Mouse (Mus musculus) c-Kit-positive CD71-positive TER-119-negative erythroid progenitor cells, embryonic 14.5 days (primary cell): ENCODE data around the gene Ninj2.

Experiments used
- DNase-seq: peaks from one replicate; pipeline ENCODE4 v3.0.0-alpha.2; 2013; ENCODE audit warnings: low read depth

Ninj2 gene

DNA sequence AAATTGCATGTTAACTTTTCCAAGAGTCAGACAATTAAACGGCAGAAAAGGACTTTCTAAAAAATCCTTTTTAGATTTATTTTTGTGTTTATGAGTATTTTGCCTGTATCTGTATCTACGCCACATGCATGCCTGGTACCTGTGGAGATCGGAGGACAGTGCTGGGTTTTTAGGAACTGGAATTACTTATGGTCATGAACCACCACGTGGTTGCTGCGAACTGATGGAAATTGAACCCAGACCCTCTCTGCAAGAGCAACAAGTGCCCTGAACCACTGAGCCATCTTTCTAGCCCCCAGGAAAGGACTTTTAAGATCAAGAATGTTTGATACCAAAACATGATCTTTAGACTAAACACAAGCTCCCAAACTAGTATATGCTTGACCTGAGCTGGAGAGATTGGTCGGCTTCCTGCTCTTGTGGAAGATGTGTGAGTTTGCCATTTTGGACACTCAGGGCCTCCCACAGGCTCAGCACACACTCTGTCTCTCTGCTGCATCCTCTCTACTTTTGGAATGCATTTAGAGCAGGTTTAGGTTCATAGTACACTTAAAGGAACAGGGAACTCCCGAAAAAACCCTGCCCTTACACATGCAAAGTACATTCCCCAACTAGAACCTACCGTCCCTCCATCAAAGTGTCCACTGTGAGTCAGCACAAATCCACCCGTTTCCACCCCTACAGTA lies 1.1 kb downstream of the Ninj2 start:
- DNase-seq, result no peak

DNA sequence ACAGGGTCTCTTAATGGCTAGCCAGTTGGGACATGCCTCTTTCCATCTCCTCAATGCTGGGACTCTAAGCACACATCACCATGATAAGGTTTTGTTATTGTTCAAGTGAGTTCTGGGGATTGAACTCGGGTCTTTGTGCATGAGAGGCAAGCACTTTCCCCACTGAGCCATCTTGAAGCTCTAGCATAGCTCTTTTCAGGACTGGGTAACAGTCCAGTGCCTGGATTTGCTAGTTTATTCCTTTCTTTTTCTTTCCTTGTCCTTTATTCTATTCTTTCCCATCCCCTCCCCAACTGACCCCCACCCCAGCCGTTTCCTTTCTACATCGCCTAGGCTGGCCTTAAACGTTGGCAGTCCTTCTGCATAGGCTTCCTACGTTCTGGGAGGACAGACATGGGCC lies 1.9 kb downstream of the Ninj2 start:
- no peak for DNase-seq

DNA sequence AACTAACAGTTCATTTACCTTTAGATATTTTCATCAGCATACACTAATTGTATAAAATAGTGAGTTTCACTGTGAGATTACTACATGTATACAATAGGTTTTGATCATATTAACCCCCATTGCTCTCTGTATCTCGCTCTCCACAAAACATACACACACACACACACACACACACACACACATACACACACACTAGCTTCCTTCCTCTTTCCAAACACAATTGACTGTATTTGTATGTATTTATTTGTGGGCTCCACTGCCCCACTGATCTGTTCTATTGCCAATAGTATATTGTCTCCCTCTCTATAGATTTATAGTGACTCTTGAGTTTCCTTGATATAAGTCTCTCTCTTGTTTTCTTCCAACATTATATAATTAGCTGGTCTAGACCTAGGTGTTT lies 2.4 kb downstream of the Ninj2 start:
- no peak for DNase-seq

DNA sequence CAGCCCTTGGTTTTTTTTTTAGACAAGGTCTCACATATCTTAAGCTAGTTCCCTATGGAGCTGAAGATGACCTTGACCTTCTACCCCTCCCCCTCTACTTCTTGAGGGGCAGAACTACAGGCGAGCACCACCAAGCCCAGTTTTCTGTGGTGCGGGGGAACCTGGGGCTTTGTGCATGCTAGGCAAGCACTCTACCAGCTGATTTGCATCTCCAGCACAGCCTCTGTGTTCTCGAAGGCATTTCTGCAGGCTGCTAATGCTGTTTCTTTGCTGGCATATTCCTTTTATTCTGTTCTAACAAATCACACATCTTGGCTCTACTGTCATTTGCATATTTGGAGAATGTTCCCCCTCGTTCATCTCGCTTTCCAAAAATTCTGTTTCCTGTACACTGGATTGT lies 6.2 kb downstream of the Ninj2 start:
- DNase-seq, result no peak

DNA sequence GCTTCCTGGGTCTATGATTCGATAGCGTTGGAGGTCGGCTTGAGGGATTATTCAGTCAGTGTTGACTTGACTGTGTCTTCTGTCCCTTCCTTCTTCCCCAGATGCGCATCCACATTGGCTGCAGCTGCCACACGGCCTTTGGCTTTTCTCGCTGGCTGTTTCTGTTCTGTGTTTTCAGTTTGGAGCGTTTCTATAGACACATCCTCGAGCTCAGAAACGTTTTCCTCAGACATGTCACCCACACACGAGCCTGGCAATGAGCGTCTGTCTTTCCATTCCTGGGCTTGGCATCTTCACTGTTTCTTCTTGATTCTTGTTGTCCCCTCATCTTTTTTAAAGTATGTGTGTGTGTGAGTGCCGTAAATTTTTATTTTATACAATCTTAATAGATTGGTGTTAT lies 8.1 kb downstream of the Ninj2 start:
- no peak for DNase-seq

DNA sequence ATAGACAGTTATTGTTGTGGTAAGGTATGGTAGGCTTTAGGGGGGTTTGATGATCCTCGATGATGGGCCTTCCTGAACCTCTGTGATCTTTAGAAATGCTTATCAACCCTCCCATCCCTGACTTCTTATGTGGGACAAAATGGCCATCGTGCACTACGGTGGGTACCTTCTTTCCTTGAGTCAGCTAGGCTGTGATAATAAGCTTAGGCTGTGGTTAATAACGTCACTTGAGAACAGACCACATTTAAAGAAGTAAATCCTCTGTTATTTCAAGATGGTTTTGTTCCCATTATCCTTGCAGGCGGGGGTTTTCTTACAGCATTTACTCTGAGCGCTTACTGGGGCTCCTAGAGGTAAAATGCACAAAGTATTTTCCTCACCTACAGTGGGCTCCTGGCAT lies 8.8 kb downstream of the Ninj2 start:
- no peak for DNase-seq

DNA sequence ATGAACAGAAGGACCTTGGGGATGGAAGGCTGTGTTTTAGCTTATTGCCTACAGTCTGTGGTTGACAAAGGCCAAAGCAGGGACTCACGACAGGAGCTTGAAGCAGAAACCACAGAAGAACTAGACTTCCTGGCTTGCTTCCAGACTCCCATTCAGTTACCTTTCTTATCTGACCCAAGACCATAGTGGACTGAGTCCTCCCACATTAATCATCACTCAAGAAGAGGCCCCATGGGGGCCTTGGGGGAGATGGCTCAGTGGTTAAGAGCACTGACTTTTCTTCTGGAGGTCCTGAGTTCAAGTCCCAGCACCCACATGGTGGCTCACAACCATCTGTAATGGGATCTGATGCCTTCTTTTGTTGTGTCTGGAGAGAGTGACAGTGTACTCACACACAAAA lies 10.0 kb downstream of the Ninj2 start:
- DNase-seq, result no peak

DNA sequence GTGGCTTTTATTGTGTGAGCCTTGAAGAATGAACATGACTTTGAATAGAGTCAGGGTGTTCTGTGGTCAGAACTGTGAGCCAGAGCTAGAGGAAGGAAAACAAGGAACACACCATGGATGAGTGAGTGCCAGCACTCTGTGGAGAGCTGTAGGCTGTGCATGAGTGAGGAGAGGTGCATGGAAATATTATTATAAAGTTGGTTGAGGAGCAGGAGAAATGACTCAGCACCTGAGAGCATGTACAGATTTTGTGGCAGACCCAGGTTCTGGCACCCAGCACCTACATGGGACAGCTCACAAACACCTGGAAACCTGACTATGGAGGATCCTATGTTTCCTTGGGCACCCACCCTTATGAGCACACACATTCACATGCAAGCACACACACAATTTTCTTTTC lies 11.9 kb downstream of the Ninj2 start:
- no peak for DNase-seq

DNA sequence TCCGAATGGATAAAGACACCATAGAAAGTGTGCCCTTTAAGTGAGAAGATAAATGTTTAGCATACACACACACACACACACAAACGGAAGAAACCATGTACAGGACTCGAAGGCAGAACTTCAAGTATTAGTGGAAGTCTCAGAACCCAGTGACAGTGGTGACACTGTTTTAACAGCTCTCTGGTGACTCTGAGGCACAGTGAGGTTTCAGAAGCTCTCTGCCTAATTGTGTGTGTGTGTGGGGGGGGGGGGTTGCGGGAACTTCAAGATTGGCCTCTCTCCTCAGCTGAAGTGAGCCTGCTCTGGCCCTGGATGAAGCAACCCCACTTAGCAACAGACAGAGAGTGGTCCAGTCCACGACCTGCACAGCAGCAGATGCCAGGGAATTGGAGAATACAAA lies 14.4 kb downstream of the Ninj2 start:
- DNase-seq, result no peak

DNA sequence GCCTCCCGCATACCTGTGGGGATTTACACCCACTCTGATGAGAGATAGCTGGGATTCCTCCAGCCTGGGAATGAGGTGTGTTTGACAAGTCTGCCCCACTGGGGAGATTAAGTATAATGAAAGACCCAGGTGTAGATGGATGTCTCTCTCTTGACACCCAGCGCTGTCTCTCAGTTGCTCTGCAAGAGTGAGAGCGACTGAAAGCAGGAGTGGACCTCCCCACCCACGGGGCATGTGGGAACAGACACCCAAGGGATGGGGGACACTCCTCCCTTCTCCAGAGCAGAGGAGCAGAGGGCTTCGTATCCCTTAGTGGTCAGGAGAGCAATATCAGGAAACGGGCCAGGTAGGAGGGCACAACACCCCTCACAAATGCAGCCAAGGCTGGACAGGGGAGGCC lies 14.9 kb downstream of the Ninj2 start:
- no peak for DNase-seq

DNA sequence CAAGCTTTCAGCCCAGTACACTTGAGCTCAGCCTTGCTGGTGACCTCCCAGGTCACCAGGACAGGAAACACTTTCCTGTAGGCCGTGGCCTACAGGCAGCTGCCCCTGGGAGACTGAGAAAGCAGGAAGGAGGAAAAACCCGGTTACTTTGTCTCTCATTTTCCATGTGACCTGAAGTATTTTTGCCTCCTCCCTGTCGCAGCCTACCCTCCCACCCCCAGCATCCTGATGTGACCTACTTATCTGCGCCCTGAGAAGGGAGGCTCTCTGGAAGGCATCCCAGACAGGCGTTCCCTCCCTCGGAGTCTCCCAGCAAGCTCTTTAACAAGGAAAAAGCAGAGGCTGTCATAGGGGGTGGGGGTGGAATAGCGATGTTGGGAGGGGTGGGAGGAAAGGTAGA lies 16.0 kb downstream of the Ninj2 start:
- no peak for DNase-seq

DNA sequence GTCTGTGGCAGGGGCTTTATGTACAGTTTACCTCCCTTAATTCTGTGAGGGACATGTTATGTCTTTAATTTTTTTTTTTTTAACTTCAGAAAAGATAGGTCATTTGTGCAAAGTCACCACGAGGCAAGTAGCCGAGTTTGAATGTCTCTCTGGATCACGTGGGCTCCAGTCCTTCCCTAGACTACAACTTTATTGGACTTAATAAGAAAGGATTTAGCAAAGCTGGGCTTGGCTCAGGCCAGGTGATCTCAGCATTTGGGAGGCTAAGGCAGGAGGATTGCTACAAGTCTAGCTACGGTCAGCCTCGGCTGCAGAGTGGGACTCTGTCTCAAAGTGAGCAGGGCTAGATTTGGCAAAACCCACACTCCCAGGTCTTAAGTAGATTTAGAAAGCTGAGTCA lies 16.8 kb downstream of the Ninj2 start:
- DNase-seq, result no peak

DNA sequence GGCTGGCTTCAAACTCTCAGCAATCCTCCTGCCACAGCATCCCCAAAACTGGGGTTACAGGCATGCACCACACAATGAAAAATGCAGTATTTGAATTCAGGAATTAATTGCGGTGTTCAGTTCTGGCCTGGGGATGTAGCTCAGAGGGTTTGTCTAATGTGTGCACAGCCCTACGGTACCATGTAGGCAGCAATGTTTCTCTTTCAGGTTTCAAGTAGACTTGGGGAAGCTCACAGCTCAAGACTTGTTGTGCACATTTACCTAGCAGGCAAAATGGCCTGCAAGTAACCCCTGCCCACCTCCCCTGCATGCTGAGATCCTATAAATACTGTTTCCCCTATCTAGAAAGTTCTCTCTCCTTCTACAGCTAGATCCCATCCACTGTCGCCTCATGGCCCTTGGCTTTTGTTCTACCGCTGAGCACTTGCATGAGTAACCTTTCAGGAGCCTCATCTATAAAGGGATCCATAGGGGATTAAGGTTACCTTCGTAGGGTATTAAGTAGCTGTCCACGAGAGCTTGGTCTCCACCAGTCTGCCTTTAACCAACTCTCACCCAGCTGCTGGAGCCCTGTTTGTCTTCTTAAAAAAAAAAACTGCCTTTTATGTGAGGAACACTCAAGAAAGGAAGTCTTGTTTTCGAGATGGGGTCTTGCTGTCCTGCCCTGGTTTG lies 17.7 kb downstream of the Ninj2 start:
- DNase-seq, result no peak

DNA sequence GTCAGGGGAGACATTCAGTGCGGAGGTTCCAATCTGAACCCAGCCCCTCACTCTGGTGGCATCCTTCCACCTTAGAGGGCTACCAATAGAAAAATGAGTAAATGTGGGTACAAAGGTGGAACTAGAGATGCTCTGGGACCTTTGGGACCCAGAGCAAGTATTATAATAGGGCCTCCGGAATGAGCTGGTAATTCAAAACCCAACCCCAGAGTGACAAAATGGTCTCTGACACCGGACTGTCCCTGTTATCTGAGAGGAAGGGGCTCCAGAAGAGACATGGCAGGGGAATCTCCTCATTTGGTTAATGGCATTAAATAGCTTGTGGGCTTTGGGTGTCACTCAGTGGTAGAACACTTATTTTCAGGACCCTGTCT lies 18.2 kb downstream of the Ninj2 start:
- DNase-seq, result no peak

DNA sequence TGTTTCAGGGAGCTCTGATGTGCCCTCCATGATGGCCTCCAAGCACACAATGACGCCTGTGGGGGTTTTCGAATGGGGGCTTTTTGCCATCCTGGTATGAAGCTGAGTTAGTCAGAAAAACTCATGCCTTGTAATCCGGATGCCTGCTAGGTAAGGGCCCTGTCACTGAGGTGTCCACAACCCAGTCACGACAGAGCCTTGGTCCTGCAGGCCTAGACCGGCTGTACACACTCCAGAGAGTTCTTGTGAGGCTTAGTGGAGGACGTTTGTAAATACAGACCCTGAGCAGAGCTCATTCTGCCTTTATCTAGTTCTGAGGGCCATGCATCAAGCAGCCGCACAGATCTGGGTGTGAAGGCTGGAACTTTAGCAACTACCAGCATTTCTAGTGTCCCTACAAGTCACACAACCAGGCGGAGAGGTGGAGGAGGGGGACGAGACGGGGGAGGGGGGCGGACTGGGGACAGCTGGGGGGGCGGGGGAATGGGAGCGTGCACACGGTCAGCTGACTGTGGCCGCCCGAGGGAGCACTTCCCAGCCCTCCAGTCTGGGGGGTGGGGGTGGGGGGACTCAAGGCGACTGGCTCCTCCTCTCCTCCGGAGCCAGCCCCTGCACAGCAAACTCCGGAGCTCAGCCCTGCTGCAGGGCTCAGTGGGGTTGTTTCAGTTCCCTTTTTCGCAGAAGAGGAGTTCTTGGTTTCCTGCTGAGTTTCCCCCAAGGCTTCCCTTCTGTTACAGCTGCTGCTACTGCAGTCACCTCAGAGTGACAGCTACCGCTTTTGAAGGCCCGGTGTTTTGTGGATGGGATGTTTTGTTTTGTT lies 19.0 kb downstream of the Ninj2 start:
- peak; percentile 27 for DNase-seq

DNA sequence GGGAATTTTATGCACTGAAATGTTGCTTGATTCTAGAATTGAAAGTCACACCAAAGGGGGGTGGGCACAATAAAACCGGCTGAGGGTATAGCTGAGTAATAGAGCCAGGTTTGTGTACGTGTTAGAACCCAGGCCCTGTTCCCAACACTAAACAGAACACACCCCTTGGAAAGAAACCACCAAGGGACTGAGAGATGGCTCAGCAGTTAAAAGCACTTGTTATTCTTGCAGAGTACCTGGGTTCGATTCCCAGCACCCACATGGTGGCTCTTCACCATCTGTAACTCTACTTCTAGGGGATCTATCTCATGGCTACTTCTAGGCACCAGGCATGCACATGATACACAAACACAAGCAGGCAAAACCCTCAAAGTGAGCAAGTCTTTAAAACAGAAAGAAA lies 20.7 kb downstream of the Ninj2 start:
- DNase-seq, result no peak

DNA sequence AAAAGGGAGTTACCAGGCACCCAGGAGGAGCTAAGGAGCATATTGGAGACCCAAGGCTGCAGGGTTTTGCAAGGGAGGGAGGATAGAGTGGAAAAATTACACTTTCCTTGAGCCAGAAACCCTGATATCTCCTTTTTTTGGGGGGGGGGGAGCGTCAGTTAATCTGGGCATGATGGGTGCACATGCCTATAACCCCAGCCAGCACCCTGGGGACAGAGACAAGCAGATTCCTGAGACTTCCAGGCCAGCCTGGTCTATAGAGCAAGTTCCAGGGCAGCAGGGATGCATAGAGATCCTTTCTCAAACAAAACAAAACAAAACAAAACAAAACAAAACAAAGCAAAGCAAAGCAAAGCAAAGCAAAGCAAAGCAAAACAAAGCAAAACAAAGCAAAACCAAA lies 21.1 kb downstream of the Ninj2 start:
- DNase-seq, result no peak

DNA sequence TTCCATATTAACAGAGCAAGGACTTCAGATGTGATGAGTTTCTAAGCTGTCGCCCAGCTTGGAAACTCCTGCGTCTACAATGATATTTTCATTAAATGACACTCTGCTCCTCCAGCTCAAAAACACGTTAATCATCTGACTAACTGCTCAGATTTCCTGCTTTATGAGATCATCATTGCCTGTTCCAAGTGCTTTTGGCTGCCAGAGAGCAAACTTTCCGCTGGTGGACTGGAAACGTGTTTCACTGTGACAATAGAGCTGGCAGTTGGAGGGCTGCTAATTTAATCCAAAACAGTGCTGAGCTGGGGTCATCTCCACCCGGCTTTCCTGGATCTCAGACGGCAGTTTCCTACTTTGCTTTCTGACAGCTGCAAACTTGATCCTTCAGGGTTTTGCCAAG lies 21.5 kb downstream of the Ninj2 start:
- DNase-seq, result no peak

DNA sequence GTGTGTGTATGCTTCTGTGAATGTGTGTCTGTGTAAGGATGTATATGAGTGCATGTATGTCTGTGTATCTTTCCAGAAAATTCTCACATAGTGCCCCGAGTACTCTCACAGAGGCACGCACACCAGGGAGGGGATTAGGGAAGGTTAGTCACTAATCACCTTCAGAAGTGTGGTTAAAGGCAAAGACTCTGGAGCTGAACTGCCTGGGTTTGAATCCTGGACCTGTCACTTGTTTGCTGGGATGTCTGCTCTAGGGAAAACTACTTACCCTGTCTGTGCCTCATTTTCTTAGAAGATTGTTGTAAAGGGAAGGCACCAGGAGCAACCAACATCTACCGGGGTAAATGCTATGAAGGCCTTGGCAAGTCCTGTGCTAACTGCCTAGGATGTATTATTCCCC lies 22.3 kb downstream of the Ninj2 start:
- DNase-seq, result no peak

DNA sequence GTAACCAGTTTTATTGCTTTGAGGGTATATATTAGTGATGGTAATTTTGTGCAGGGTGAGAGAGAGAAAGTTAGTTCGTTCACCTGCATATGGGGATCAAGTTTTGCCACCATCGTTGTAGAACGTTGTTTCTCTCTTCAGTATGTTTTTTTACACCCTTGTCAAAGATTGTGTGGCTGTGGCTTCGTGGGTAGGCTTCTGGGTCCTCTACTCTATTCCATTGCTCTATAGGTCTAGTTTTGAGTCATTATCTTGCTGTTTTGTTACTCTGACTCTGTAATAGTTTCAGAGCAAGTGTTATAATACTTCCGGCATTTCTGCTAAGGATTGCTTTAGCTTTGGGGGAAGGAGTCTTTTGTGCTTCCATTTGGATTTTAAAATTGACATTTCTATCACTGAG lies 26.7 kb downstream of the Ninj2 start:
- DNase-seq, result no peak

DNA sequence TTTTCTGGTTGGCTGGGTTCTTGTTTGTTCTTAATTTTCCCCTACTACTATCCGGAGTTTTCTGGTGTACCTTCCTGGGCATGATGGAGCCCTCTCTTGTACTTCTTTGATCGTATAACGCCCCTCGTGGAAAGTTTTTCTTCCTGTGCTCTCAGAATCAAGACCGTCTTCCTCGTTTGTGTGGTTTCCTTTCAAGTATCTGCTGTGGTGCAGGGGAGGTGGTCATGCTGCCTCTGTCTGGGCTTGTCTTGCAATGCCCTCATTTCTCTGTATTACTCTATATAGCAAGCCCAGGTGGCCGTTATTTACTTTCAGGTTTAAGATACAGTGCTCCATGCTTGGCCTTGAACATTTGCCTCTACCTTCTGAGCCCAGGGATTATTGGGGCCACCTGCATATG lies 31.5 kb downstream of the Ninj2 start:
- no peak for DNase-seq

DNA sequence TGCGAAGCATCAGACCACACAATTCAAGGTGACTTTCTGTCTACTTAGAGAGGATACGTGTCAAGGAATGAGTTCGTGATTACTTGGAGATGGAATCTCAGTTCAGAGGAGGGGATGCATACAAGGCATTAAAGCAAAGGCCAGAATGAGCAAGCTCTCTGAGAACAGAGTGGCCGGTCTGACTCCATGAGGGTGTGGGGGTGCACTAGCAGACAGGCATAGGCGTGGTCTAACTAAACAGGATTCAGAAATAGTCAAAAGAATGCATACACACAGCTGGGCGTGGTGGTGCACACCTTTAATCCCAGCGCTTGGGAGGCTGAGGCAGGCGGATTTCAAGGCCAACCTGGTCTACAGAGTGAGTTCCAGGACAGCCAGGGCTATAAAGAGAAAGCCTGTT lies 33.3 kb downstream of the Ninj2 start:
- no peak for DNase-seq

DNA sequence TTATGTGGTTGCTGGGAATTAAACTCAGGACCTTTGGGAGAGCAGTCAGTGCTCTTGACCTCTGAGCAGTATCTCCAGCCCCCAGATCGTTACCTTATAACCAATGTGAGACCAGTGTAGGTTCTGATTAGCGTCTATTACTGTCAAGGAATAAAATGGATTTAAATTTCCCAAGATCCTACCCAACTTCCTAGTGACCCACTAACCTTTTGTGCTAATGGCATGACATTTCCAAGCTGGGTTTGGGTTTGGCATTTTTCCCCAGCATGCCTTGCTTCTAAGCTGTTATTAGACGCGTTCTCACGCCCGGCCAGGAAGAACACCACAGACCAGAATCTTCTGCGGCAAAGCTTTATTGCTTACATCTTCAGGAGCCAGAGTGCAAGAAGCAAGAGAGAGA lies 34.2 kb downstream of the Ninj2 start:
- no peak for DNase-seq

DNA sequence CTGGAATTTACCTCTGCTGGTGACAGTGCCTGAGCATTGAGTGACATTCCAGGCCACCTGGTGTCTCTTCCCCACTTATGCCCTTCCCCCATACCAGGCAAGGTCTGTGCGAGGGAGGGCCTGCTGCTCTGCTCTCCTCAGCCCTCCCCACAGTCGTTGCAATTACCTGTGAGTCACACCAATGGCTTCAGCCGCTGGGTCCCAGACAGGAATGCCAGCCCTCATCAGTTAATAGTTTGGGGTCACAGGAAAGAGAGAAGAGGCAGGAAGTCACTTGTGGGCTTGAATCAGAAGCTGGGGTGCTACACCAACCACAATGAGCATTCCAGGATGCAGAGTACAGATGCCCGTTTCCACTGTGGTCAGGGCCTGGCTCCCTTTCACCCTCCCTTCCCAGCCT lies 41.6 kb downstream of the Ninj2 start:
- no peak for DNase-seq
